Mouse (Mus musculus): ENCODE measurements at regions not wholly inside any gene's neighbourhood (a gene's known extent, or its start where the extent isn't known, plus 50 kb on each side); places are given as distances from the start of the nearest gene placed in this dataset.

DNA sequence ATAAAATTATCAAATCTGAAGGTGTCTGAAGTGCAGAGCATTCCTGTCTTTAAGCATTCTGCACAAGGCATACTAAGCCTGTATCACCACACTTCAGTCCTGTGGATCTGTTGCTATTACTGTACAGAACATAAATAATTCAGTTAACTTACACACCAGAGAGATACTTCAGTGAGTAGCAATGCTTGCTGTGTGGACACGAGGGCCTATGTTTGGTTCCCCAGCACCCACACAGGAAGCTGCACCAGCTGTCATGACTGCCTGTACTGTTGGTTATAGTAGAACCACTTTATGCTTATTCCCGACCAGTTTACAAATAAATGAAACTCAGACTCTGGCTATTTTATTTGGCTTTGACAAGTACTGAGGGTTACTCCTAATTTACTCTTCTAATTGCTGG lies 271.7 kb downstream of the Slc30a10 start:
- no peak for DNase-seq

DNA sequence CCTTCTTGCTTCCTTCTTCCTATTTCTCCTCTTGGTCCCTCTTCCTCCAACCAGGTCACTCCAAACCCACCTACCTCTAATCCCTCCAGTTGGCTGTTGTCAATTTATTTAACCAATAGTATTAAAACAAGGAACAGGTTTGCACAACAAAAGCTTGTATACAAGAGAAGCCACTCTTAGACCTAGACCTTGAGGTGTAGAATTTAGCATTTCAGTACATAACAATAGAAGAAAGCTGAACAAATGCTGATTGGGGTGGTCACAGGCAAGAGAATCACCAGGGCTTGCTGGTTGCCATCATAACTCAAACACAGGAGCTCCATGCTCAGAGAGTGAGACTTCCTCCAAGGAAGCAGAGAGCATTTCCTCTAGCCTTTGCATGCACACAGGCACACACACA lies 272.2 kb downstream of the Slc30a10 start:
- no peak for DNase-seq

DNA sequence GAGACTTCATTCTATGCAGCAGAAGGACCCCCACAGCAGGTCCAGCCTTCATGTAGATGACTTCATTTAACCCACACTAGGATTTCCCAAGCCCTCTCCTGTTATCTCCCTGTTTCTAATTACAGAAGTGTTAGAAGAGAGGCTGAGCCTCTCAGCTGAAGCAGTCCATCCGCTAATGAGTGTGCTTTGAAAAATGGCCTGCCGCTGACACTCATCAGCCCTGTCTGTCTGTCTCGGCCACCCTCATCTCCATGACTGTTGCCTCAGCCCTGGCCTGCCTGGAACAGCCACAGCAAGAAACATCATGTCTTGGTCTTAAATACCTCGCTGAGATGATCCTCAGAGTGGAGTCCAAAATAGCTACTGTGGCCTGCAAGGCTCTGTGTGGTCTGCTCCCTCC lies 273.1 kb downstream of the Slc30a10 start:
- no peak for DNase-seq

DNA sequence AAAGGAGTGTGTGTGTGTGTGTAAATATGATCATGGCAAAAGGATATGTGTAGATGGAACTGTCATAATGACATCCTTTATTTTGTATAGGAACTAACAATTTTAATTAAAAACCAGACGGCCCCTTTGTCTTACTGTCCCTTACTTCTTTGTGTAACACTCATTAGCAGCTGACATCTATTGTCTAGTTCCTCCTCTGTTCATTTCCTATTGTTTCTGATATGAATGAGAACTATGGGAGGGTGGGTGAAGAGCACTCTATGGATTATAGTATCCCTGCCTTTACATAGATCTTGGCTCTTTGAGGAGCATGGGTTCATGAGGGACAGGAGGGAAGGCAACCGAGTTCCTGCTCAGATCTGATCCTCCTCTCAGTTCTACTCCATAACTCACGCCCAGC lies 273.8 kb downstream of the Slc30a10 start:
- DNase-seq, result no peak

DNA sequence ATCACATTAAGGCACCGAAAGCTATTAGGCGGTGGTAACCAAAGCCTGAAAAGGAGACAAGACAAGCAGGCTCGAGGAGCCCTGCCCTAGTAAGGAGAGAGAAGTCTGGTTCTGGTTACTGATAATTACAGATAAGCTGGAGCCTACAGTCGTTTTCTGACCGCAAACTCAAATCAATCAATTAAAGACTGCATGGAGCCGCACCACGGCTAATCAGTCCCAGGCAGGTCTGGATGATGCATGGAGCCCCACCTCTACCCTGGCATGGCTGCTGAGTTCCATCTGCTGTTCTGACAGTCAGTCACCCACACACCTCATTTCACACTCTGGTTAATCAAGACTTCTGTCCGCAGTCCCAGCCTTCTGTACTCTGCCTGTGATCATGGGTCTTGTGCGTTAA lies 276.4 kb downstream of the Slc30a10 start:
- DNase-seq, result no peak

DNA sequence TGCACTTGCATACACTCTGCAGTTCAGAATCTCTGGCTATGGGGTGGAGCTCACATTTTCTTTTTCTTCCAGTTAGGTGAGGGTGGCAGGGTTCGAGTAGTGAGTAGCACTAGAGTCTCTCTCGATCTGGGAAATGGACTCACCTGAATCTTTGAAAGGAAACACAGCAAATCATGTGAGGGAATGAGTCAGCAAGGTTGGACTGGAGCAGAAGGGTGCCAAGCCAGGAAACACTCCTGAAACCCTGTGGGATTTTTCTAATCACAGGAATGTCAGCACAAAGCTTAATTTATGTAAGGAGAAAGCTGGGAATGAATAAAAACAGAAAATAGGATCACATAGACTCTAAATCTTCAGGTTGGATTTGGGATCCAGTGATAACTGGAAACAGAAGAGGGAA lies 282.1 kb downstream of the Slc30a10 start:
- DNase-seq, result no peak

DNA sequence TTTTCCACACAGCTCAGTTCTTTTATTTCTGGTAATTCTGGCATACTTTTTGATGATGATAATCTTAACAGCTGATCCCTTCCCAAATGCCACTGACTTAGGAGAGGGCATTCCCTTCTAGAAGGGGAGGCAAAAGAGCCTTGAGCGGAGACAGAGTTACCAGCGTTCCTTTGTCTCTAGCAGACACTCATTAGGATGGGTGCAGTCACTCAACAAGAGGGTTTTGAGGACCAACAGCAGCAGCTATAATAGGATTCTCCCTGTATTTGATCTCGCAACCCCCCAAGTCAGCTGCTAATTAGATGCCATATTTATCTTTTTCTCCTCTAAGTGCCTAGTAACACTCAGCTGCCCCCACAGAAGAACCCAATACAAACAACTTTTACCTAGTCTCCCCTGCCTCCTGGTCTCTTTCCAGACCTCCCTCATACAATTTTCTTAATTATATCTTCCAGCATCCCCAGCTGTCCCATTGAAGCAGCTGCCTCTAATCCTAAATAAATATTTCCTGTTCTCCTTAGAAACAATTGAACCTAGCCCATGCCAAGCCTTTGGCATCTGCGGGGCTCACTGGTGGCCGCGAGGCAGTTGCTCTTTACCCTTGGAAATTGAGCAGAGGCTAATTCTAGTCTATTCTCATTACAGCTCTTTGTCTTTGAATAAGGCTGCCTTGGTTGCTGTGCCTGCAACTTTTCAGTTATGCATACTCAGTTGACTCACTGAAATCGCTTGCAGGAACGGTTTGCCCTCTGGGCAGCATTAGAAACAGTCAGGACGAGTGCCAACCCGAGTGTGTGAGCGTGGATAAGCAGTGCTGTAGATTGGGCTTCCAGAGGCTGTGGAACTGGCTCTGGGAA lies 286.6 kb downstream of the Slc30a10 start:
- peak in 1 of 2 experiments; percentile 7 for DNase-seq

DNA sequence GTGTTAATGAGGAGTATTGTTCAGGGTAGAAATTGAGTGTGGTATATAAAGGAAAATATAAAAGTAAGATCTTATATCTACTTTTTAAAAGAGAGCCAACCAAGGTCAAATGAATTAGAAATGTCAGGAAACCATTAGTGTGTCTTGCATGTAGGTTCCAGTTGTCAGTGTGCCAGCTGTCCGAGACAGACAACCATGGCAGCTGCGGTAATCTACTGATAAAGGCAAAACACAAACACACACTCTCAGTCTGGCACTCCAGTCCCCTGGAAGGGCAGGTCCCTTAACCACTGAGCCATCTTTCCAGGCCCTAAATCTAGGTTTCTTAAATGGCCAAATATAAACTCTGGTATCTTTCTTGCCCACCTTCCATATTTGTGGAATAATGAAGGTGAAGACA lies 294.6 kb downstream of the Slc30a10 start:
- no peak for DNase-seq

DNA sequence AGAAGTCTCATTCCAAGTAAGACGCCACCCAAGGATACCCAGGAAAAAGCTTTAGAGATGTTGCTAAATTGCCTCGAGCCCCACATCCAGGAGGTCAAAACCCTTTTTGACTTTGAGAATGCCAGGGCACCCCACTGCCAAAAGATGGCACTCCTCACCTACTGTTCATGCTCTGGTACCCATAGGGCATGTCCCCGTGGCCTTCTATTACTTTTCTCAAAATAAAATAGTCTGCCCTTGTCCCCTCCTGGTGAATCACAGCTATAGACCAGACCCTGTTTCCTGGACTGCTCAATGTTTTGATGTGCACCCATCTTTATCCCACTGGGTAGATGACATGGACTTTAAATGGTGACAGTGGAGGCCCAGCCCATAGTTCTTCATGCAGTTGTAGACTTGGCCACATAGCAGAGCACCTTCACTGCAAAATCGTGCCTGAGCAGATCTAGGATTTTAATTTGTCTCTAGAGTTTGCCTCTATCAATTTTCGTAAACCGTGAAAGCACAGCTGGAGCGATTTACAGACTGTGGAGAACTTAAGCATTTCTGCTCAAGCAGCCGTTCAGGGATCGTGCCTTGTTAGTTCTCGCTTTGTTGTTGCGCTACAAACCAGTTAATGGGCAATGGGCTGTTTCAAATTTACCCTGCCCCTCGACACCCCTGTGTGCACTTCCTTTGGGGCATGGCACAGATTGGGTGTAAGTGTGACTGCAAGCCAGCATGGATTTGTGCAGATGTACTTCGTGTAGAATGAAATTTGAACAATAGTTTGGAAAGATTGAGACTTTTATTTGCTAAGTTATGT lies 300.0 kb downstream of the Slc30a10 start:
- peak; percentile 36 to 50 for DNase-seq

DNA sequence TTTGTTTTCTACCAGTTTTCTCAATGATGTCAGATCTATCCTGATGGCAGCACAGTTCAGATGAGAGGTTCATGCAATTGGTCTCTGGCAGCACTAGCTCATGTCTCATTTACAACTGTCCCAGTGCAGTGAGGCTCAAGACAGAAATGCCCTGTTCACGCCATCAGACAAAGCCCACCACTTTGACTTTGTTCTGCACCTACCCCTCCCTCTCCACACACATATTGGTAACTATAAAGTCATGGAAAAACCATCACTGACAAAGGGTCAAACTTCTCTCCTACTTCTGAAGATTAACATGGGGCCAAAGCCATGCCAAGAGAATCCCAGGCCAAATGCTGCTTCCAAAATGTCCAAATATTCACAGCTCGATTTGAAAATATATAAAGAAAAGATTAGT lies 302.7 kb downstream of the Slc30a10 start:
- DNase-seq, result no peak

DNA sequence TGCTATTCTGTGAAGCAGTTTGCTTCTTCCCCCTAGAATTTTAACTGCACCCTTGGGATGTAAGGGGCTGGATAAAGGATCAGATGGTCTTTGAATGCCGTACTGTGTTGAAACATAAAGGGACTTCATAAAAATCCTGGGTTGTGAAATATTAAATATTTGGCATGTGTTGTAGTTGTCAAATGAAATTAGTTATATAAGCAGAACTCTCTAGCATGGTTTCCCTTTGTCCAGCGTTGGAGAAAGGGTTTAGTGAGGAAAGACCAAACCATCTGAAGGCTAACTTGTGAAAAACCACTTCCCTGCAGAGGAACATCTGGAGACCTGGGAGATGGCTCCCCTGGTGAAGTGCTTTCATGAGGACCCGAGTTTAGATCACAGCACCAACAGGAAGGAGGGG lies 319.6 kb downstream of the Slc30a10 start:
- no peak for DNase-seq

DNA sequence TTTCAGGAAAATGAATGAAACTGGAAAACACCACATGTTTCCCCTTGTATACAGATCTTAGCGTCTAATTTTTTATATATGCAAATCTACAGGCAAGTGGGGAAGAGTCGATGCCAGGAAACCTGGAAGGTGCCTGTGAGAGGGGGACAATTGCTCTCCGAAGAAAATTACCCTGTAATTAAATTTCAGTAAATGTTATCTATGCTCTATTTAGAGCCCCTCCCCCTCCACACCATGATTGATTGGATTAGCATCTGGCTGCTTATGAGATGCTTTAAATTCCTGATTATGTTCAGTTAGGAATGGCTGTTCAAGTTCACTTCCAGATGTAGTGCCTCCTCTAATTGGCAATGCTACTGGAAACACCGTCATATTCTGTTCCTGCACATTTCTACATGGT lies 325.0 kb downstream of the Slc30a10 start:
- no peak for DNase-seq

DNA sequence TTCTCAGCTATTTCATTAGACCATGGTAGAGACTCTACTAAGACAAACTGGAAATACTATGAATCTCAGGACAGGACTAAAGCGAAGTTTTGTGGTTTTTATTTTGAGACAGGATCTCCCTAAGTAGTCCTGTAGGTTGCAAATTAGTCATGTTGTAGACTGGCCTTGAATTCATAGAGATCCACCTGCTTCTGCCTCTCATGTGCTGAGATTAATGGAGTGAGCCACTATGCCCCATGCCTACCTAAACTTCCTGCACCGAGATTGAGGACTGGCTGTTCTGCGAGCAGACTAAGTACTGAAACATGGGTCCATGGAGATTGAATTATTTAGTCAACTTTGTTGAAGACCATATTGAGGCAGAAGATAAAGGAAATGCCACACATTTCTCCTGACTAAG lies 315.0 kb downstream of the Lyplal1 start:
- no peak for DNase-seq

DNA sequence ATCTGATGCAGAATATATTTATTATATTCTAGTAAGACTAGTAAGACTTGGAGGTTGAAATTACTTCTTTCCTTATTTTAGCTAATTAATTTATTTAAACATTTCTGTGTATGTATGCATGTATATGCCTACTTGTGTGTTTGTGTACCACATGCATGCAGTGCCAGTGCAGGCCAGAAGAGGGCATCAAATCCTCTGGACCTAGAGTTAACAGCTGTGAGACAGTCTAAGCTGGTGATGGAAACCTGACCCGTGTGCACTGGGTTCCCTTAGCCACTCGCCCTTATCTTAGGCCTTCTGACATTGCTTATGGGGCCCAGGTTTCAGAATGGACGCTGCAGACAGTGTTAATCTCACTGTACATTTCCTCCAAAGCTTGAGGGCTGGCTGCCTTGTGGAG lies 302.2 kb downstream of the Lyplal1 start:
- DNase-seq, result no peak

DNA sequence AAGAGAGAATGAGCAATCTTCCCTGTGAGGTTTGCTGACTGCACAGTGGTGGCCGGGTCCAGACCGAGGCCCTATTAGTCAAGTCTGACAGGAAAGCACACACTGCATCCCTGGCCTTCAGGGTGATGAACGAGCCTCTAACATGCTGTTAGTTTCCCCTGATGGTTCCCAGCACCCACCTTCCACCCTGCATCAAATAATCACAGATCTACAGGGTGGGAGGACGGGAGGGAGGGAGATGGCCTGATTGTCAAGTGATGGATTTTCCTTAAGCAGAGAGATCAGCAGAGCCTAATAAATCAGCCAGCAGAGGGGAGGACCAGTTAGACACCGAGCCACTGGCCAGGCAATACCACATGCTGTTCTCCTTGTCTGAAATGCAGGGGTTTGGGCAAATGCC lies 298.1 kb downstream of the Lyplal1 start:
- peak; percentile 5 to 68 for DNase-seq

DNA sequence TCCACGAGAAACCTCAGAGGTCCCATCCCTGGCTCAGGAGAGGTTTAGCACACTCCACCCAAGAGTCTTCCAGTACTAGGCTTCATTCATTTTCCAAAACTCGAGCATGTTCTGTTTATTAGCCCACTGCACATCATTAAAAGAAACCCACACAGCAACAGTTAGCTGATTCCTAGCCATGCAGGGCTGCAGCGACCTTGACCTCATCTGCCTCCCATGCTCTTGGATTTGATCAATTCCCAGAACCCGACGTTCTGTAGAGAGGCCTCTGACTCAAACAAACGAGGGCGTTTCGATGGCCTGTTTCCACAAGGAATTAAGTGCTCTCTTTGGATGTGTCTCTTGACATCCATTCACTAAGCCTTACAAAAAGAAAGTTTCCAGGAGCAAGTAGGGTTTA lies 294.9 kb downstream of the Lyplal1 start:
- DNase-seq, result peak; percentile 15 to 68

DNA sequence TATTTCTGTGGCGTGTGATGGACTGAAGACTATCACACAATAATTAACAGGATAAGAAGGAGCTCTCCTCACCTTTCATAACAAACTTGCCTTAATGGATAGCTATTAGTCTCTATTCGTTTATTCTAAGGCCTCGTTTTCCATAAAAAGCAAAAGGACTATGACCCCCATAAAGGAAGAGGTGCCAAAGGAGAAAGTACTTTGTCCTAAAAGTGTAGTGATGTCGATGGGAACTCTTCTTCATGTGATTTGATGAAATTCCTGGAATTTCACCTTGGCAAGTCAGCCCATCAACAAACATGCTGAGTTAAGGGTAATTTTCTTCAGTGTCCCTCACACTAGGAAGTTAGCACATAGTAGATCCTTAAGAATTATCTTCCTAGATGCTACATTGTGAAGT lies 293.9 kb downstream of the Lyplal1 start:
- no peak for DNase-seq

DNA sequence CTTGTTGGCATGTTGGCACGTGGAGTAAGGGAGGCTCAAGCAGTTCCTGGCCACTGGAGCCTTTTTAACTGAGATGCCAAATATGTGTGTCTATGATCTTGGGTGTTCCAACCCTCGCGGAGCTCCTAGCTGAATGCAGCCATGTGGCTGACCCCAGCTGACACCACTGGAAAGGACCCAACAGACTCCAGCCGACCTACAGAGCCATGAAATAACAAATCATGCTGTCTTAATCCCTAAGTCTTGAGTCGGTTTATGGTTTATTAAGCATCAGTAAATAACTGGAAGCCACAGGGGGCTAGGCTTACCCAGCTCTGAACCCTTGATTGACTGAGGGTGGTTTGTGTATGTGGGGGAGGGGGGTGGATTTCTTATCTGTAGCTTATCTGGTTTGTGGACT lies 293.2 kb downstream of the Lyplal1 start:
- no peak for DNase-seq

DNA sequence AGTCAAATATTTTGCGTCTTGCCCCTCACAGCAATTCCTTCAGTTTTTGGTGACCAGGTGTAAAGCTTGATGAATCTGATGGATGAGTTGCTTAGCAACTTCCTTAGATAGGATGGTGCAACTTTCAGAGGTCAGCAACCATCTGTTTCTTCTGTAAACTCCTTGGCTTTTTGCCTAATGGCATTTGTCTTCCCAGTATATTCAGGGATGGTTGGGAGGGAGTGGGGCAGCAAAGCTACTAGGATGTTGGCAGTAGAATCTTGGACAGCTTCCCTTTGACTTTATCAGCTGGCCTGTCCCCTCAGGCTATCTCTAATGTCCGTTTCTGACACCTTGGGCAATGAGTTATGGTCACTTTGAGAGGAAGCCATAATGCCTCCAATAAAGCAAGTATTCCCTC lies 289.1 kb downstream of the Lyplal1 start:
- no peak for DNase-seq

DNA sequence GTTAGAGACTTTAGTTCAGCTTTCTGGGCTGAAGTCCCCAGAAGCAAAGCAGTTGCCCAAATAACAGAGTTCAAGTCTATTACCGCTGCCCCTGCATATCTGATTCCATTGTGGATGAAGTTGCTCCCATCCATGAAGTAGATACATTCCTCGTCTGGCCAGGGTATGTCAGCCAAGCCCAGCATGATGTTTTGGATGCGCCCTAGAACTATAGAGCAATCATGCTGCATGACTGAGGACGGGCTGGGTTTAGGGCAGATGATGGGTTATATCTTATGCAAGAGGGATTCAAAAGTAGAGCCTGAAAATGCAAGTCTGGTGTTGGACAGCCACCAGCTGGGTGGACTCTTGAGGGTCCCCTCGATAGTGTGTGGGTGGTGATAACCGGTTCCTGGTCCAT lies 288.6 kb downstream of the Lyplal1 start:
- no peak for DNase-seq

DNA sequence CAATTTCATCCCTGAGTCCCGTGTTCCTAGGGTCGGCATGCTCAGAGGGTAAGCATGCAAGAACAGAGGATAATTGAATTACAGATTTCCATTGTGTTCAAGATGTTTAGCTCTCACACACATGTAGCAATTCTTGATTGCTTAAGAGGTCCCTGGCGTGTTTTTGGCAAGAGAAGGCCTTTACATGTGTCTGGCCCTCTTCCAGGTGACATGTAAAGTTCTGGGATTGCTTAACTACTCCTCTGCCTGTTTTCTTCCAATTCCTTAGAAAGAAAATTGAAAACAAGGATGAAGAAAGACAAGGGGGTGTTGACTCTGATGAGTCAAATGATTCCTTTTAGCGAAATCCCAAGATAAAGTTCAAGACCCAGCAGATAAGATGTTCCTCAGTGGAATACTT lies 285.1 kb downstream of the Lyplal1 start:
- DNase-seq, result no peak

DNA sequence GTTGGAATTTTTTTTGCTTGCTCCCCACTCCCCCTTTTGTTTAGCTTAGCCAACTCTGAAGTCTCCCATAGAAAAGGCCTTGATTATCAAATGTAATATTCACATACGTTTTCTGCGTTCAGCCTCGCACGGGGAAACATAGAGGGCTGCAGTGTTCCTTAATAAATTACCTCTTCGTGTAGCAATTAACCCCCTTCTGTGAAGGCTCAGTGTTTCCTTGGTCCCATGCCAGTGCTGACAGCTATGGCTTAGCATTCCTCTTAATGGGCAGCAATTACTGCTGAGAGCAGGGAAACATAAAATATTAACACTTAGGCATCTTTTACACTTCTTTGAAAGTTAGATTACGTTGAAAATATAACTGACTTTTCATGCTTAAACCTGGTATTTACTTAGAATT lies 282.9 kb downstream of the Lyplal1 start:
- no peak for DNase-seq

DNA sequence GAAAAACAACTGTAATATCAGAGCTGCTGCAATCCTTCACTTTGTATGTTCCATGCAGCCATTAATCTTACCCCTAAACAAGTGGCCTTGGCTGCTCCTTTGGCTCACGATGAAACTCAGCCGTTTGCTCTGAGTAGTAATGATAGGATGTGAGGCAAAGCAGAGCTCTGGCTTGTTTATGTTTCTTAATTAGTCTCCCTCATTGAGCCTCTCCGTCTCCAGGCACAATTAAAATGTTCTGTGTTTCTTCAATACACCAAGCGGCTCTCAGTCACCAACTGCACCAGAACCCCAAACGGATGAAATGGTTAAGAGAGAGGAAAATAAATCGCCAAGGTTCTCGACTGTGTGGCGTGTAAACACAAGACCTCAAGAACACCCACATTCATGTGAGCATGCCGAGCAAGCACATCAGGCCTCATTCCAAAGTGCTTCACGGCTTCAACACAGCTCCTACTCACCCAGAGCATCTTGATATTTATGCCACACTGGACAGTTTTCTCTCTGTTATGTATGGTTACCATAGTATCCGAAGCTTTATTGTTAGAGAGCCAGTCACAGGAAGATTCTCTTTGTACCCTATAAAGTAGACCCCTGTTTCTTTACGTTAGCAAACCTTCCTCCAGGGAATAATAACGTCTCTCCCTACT lies 280.4 kb downstream of the Lyplal1 start:
- peak; percentile 32 to 55 for DNase-seq

Data from adrenal gland, postnatal 36 days (tissue).